Mouse (Mus musculus) B cell, adult 2 months (primary cell): ENCODE results near the gene Ano6.
"Not testable (repeated sequence)": the region's sequence is repeated elsewhere in the genome, so short reads cannot be mapped to it uniquely, and the experiment has no call there.

Experiments used
- DNase-seq, 2 experiments: peaks; one replicate each; pipeline ENCODE4 v3.0.0; 2022

The Ano6 gene

DNA sequence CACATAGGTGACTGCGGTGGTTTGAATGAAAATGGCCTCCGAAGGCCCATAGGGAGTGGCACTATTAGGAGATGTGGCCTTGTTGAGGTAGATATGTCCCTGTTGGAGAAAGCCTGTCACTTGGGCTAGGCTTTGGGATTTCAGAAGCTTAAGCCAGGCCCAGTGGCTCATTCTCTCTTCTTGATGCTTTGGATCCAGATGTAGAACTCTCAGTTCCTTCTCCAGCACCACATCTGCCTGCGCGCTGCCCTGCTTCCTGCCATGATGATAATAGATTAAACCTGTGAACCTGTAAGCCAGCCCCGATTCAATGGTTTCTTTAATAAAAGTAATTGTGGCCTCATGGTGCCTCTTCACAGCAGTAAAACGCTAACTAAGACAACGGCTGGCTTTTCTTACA, 7.6 kb downstream of the Ano6 start:
- DNase-seq = no peak

DNA sequence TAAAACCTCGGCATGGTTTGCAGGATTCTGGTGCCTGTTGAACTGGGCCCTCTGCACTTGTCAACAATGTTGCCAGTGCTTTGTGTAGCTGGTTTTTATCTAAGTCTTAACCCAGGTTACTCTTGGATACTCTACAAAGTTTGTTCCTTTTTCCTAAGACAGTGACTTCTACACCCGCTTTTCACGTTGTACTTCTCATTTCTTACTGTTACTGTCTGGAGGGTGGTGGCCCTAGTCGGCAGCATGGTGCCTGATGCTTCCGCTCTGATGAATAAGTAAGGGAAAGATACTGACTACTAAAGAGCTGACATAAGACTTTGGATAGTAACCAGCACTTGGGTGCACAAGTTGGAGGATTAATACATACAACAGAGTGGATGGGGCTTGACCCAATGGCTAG, 9.0 kb downstream of the Ano6 start:
- no peak for DNase-seq

GRCm38 (mm10) chr15:95800051-95800450, 9.4 kb downstream of the Ano6 start:
- DNase-seq = no peak

- DNase-seq = no peak
These were observed 10.8 kb downstream of the Ano6 start for GRCm38 (mm10) chr15:95801261-95801979.

GRCm38 (mm10) chr15:95802140-95802539, 11.5 kb downstream of the Ano6 start:
- no peak for DNase-seq

DNA sequence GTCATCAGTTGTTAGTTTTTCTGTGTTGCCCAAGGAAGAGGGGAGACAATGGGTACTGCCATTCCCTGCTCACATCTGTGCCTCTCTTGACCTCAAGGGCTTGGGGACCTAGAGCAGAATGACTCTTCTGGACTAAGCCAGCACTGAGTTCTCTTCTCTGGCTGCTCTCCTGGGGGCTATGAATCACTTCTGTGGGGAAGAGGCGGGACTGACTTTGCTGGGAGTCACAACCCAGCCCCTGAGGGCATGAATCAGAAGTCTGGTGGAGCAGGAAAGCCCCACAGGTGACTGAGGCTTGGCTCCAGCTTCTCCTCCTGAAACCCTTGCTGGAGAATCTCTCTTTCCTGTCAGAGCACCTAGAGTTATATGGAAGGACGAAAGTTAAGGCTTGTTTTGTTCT, 12.1 kb downstream of the Ano6 start:
- no peak for DNase-seq

DNA sequence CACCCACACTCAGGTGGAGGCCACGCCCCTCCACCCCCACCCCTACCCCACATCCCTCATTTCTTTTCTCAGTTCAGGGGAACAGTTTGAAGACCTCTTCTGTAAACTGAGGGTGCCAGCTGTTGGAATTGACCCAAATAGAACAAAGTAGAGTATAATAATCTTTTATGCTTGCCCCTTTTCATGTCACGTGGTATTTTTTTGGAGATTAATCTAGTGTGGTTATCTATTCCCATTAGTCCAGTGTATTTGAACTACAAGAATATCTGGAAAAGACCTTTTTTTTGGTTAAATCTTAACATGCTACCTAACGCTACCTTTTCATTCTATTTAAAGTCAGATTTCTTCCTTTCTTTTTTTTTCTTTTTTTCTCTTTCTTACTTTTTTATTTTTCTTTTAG, 12.8 kb downstream of the Ano6 start:
- DNase-seq = no peak

DNA sequence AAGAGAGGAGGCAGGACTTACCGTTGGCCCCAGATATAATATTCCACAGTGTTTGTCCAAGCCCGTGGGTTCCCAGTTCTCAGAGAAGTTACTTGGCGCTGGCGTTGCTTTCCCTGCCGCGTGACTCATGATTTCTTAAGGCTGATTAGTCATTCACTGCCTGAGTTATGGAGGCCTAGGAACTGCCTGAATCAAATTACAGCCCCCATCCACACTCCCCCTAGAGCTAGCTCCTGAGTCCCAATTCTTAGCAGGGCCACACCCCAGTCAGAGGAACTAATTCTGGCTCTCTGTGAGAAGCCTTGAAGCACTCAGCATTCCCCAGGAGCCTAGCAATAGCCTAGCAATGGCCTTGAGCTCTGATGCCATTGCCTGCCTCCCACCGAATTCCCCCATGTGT, 13.6 kb downstream of the Ano6 start:
- DNase-seq = no peak

- DNase-seq = no peak
These were observed 14.4 kb downstream of the Ano6 start for GRCm38 (mm10) chr15:95805022-95805471.

DNA sequence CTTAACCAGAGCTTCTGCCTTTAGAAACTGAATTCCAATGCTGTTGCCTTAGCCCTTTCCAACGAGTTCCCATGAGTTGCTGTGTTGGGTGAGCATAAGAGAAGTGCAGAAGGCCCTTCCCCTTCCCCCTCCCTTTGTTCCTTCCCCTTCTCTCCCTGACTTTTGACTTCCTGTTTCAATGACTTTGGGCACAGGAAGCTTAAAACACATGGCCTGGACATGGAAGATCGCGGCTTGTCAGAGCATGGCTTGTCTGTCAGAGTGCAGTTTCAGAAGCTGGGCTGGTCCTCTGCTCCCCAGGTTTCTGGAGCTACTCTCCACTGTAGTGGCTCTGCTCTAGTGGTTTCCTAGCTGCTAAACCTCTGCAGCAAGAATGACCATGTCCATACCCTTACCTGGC, 17.3 kb downstream of the Ano6 start:
- DNase-seq = peak; percentile 9 to 12

GRCm38 (mm10) chr15:95810357-95810761, 19.7 kb downstream of the Ano6 start:
- DNase-seq = no peak

GRCm38 (mm10) chr15:95812821-95813571, 22.4 kb downstream of the Ano6 start:
- no peak for DNase-seq

GRCm38 (mm10) chr15:95817501-95817900, 26.9 kb downstream of the Ano6 start:
- DNase-seq = no peak

GRCm38 (mm10) chr15:95819249-95820035, 28.8 kb downstream of the Ano6 start:
- DNase-seq = no peak

GRCm38 (mm10) chr15:95820142-95820541, 29.5 kb downstream of the Ano6 start:
- no peak for DNase-seq

DNA sequence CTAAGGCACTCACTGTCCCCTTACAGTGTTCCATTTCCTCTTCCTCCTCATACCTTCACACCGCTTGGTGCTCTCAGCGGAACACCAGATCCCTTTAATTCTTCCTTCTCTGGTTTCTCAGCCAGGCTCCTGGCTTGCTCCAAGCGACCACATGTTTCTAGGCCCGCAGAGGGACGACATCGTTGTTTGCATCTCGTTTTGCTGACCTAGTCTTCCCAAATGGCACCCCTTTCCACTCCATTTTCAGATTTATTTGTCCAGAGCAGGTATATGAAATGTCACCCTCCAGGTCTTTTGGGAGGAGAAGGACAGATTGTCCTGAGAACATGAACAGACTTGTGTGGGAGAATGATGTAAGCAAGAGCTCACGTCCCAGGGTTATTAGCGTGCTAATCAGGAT, 30.0 kb downstream of the Ano6 start:
- DNase-seq = no peak

DNA sequence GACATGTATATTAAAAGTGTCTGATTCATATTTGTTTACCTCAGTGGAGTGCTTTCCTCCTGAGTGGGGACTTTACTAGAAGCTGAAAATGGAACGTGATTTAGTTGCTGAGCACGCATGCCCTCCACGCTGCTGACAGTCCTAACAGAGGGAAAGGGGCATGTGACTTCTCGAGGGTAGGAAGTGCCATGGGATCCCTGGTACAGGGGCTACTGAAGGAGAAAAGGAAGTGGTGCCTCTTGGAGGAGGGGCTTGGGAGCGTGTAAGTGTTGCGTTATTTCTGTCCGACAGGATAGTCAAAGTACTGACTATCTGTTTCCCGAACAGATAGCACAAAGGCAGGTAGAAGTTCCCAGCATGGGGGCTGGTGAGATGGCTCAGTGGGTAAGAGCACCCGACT, 31.5 kb downstream of the Ano6 start:
- no peak for DNase-seq

DNA sequence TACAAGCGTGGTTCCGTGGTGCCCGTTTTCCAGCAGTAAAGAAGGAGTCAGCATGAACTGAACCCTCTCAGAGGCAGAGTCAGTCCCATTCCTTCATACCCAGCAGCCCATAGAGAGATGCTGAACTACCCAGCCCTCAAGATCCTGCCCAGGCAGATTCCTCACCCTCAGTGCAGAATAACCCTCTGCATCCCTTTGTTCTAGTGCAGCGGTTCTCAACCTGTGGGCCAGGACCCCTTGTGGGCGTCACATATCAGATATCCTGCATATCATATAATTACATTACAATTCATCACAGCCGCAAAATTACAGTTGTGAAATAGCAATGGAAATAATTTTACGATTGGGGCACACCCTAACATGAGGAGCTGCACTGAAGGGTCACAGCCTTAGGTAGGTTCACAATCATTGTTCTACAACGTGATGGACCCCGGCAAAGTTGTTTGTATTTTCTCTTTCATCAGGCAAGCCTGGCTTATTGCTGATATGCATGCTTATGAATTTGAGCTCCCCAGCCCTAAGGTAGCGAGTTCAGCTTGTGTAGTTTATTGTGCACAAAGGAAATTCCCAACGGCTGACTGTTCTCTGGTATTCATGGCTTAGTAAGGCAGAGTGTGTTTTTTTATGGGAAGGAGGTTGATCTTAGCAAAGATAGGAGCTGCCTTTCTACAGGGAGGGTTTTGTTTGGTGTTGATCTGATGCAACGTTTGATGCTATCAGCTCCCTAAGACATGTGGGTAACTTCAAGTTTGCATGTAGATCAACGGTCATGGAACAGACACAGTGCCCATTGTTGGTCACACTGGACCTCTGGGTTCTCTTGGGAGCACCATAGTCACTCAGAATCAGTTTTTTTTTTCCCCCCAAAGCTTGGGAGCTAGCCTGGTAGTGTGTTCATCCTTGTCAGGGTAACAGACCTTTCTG, 33.0 kb downstream of the Ano6 start:
- no peak for DNase-seq

GRCm38 (mm10) chr15:95826516-95826915, 35.9 kb downstream of the Ano6 start:
- no peak for DNase-seq

DNA sequence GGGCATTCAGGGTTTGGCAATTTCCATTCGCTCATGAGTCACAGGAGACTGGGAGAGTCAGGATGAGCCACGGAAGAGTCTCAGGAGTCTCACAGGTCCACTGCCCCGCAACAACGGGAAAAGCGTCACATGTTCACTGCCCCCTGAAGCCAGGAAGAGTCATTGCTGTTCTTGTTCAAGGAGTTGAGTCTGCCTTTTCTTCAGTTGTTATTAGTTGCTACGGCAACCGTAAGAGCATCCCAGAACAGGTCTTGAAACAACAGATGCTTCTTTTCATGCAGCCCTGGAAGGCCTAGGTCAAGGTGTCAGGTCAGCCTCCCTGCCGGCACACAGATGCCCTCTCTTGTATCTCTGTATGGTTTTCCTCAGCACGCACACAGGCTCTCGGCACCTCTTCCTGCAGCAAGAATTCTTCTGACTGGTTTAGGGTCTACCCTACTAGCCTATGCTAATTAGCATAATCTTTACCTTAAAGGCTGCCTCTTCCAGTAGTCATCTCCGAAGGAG, 36.9 kb downstream of the Ano6 start:
- DNase-seq = no peak

DNA sequence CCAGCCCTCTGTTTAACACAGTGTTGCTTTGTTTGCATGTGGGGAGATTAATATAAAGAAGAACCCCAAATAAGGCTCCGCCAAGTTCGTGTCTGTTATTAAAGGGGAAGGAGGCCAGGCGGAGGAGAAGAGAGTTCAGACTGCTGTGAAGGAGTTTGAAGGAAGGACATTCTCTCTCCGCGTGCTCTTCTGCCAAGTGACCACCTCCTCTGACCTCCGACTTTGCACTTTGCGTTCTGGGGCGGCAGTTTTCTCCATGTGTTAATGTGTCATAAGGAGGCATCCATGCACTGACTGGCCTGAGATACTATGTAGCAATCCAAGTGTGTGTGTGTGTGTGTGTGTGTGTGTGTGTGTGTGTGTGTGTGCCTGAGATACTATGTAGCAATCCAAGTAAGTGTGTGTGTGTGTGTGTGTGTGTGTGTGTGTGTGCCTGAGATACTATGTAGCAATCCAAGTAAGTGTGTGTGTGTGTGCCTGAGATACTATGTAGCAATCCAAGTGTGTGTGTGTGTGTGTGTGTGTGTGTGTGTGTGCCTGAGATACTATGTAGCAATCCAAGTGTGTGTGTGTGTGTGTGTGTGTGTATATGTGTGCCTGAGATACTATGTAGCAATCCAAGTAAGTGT, 37.5 kb downstream of the Ano6 start:
- not testable (repeated sequence) for DNase-seq
